Mouse (Mus musculus): ENCODE results near the gene Ncaph2.

The Ncaph2 gene

GRCm38 (mm10) chr15:89378831-89379401, 23.4 kb downstream of the Ncaph2 start, which contains the start of gene Odf3b:
Gene Odf3b (minus strand): TSS chr15:89379282.
- DNase-seq (ENCODE audit: low spot score in 2 of 2): peak; percentile 69 to 72

GRCm38 (mm10) chr15:89379429-89379828, 23.9 kb downstream of the Ncaph2 start:
- DNase-seq (ENCODE audit: low spot score in 2 of 2): no peak

- no peak for DNase-seq (ENCODE audit: low spot score in 2 of 2)
Observed at GRCm38 (mm10) chr15:89384617-89385016, 29.1 kb downstream of the Ncaph2 start, which contains the start of gene Klhdc7b. Gene Klhdc7b (plus strand): TSS chr15:89384917.

- DNase-seq (ENCODE audit: low spot score in 2 of 2): no peak
Observed at GRCm38 (mm10) chr15:89387127-89387526, 31.6 kb downstream of the Ncaph2 start.

GRCm38 (mm10) chr15:89390081-89390480, 34.6 kb downstream of the Ncaph2 start:
- DNase-seq (ENCODE audit: low spot score in 2 of 2): no peak

GRCm38 (mm10) chr15:89396883-89397282, 41.4 kb downstream of the Ncaph2 start:
- no peak for DNase-seq (ENCODE audit: low spot score in 2 of 2)

GRCm38 (mm10) chr15:89398146-89398545, 42.6 kb downstream of the Ncaph2 start:
- DNase-seq (ENCODE audit: low spot score in 2 of 2): no peak

- DNase-seq (ENCODE audit: low spot score in 2 of 2): no peak
Observed at GRCm38 (mm10) chr15:89399716-89400115, 44.2 kb downstream of the Ncaph2 start.

GRCm38 (mm10) chr15:89402471-89402870, 47.0 kb downstream of the Ncaph2 start:
- DNase-seq (ENCODE audit: low spot score in 2 of 2): no peak

GRCm38 (mm10) chr15:89404831-89405623, 49.5 kb downstream of the Ncaph2 start:
- DNase-seq (ENCODE audit: low spot score in 2 of 2): no peak

GRCm38 (mm10) chr15:89406691-89407090, 51.2 kb downstream of the Ncaph2 start:
- no peak for DNase-seq (ENCODE audit: low spot score in 2 of 2)

- no peak for DNase-seq (ENCODE audit: low spot score in 2 of 2)
Observed at GRCm38 (mm10) chr15:89410118-89410517, 54.6 kb downstream of the Ncaph2 start, which contains the start of gene Syce3. Gene Syce3 (minus strand): TSS chr15:89410503.

- peak; percentile 51 to 64 for DNase-seq (ENCODE audit: low spot score in 2 of 2)
Observed at GRCm38 (mm10) chr15:89415282-89415681, 59.8 kb downstream of the Ncaph2 start.

- DNase-seq (ENCODE audit: low spot score in 2 of 2): no peak
Observed at GRCm38 (mm10) chr15:89421938-89422337, 66.4 kb downstream of the Ncaph2 start.

Measured in heart, adult 9 months (tissue).